Mouse (Mus musculus) skeletal muscle tissue, postnatal 0 days (tissue): ENCODE data around the gene Spata48. TPM values are rescaled to one million over a fixed set of nuclear protein-coding genes. Genes with fewer than 3 reads are reported as not detected.

Experiments
- polyA plus RNA-seq: library from polyadenylated mRNA; unstranded; fragments of >200 nt; fragmentation: Nextera tagmentation; extraction: Ambion mirVana; gene quantifications from 2 replicates; pipeline ENCODE4 v1.2.1, GENCODE M21; 2015

Gene Spata48
- 0.82 and 1.4 TPM in 2 replicates for polyA plus RNA-seq

DNA sequence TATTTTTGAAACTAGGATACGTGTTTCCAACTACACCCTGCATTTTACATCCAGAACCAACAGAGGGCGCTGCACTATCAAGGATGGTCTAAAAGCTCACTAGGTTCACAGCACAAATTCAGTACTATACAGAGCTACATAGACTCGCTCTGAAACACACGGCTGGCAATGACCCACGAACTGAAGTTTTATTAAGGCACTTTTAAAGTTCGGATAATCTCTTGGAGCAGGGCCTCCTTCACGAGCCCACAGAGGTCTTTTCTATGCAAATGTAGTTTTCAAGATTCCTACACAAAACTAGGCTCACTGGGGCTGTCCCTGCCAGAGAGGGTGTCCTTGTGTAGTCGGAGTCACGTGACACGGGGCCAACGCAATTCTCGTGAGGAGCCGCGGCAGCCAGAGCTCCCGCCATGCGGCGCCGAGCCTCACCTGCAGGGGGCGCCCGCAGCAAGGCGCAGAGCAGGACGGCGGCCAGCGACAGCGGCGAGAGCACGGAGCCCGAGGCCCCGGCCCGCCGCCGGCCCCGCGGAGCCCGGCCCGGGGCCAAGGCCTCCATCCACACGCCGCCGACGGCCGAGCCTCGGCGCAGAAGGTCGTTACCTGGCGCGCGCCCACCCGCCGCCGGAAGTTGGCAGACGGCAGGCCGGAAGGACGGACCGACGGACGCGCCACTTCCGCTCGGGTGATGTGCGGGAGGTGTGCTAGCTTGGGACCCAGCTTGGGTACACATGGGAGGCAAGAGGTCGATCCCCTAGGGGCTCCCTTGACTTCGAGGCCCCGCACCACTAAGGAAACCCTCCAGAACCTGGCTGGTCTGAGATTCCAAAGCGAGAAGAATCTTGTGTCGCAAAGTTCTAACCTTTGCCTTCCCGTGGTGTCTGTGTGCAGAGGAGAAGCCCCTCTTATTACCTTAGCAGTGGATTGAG is at the start of gene Spata48, which contains the start of gene Zpbp:
Gene Spata48, plus strand, starts transcription at position 460 of the 926 bp plus-strand sequence.
Gene Zpbp, minus strand, starts transcription at position 774 of the 926 bp plus-strand sequence.

Other genes with a start within 250 kb of the Spata48 start
- 0.32 and 0.44 TPM in 2 replicates for gene Zpbp, start 314 bp downstream of the Spata48 start, polyA plus RNA-seq
- not detected in 2 replicates for gene 4930512M02Rik, start 165.7 kb downstream of the Spata48 start, polyA plus RNA-seq
- 0.95 and 1.3 TPM in 2 replicates for gene Ikzf1, start 222.9 kb downstream of the Spata48 start, polyA plus RNA-seq